Mouse (Mus musculus) myocyte (in vitro differentiated cells): ENCODE measurements around the gene Brd9. TPM values are rescaled to one million over a fixed set of nuclear protein-coding genes. Genes with fewer than 3 reads are reported as not detected.
A peak's percentile ranks its signal among the peaks of the same experiment; 100 is the strongest.

Experiments used
- H3K27me3 ChIP-seq: one replicate; pipeline ENCODE4 v1.6.1; 2011; ENCODE audit not compliant: control insufficient read depth, insufficient read depth, insufficient read length
- H3K36me3 ChIP-seq: one replicate; pipeline ENCODE4 v1.6.1; 2011; ENCODE audit not compliant: control insufficient read depth, insufficient read depth
- H3K4me2 ChIP-seq: one replicate; pipeline ENCODE4 v1.6.1; 2011; ENCODE audit warnings: low read depth, control low read depth
- H3K4me3 ChIP-seq: one replicate; pipeline ENCODE4 v1.5.1; 2011; ENCODE audit warnings: mild to moderate bottlenecking, control low read depth, moderate library complexity
- H3K79me2 ChIP-seq: one replicate; pipeline ENCODE4 v1.6.1; 2011; ENCODE audit not compliant: control insufficient read depth, insufficient read depth
- H3ac ChIP-seq: one replicate; pipeline ENCODE4 v1.6.1; 2011; ENCODE audit not compliant: control insufficient read depth, insufficient read length
- CEBPB ChIP-seq: IDR thresholded peaks from 2 replicates; pipeline ENCODE4 v1.6.1; 2011; ENCODE audit warnings: mild to moderate bottlenecking, moderate library complexity; ENCODE audit not compliant: poor library complexity, insufficient read depth, severe bottlenecking
- E2F4 ChIP-seq: IDR thresholded peaks from one replicate; pipeline ENCODE4 v1.6.1; 2011; ENCODE audit warnings: mild to moderate bottlenecking, control low read depth, moderate library complexity; ENCODE audit not compliant: insufficient read depth
- MAX ChIP-seq: IDR thresholded peaks from one replicate; pipeline ENCODE4 v1.6.1; 2011; ENCODE audit warnings: low read depth, mild to moderate bottlenecking, control low read depth
- MYOD1 ChIP-seq, 3 experiments: IDR thresholded peaks; one replicate each; pipeline ENCODE4 v1.6.1; 2011; ENCODE audit warnings: control low read depth in 2 of 3, low read depth in 2 of 3, mild to moderate bottlenecking in 2 of 3, moderate library complexity in 1 of 3; ENCODE audit not compliant: insufficient read length in 2 of 3, control insufficient read depth in 1 of 3
- MYOG ChIP-seq, 3 experiments: IDR thresholded peaks; one replicate each; pipeline ENCODE4 v1.6.1; 2011; ENCODE audit warnings: control low read depth in 2 of 3, low read depth in 2 of 3, mild to moderate bottlenecking in 2 of 3; ENCODE audit not compliant: insufficient read length in 2 of 3, control insufficient read depth in 1 of 3, insufficient read depth in 1 of 3
- POLR2A ChIP-seq: IDR thresholded peaks from one replicate; pipeline ENCODE4 v1.6.1; 2011; ENCODE audit warnings: low read depth, mild to moderate bottlenecking, control low read depth, moderate library complexity; ENCODE audit not compliant: insufficient read length
- POLR2AphosphoS2 ChIP-seq: IDR thresholded peaks from one replicate; pipeline ENCODE4 v1.6.1; 2011; ENCODE audit warnings: low read depth, control low read depth; ENCODE audit not compliant: insufficient read length
- REST ChIP-seq: IDR thresholded peaks from one replicate; pipeline ENCODE4 v1.6.1; 2011; ENCODE audit warnings: mild to moderate bottlenecking, control low read depth, moderate library complexity; ENCODE audit not compliant: insufficient read depth, insufficient read length
- SRF ChIP-seq: IDR thresholded peaks from one replicate; pipeline ENCODE4 v1.6.1; 2011; ENCODE audit warnings: low read depth; ENCODE audit not compliant: control insufficient read depth, insufficient read length
- TCF12 ChIP-seq: IDR thresholded peaks from one replicate; pipeline ENCODE4 v1.6.1; 2011; ENCODE audit warnings: mild to moderate bottlenecking, control low read depth; ENCODE audit not compliant: poor library complexity, insufficient read depth, severe bottlenecking
- TCF3 ChIP-seq: IDR thresholded peaks from one replicate; pipeline ENCODE4 v1.6.1; 2011; ENCODE audit warnings: low read depth, control low read depth; ENCODE audit not compliant: insufficient read length
- USF1 ChIP-seq: IDR thresholded peaks from one replicate; pipeline ENCODE4 v1.6.1; 2011; ENCODE audit warnings: low read depth, mild to moderate bottlenecking, control low read depth, moderate library complexity
- polyA plus RNA-seq: library from polyadenylated mRNA; unstranded; fragments of >200 nt; fragmentation: generic; extraction: Trizol; gene quantifications from one replicate; pipeline ENCODE4 v1.2.1, GENCODE M21; 2012; ENCODE audit warnings: missing spikeins

The Brd9 gene
- polyA plus RNA-seq, 1 experiment = 15.8 TPM

GRCm38 (mm10) chr13:73960117-73960652 lies 22.6 kb downstream of the Brd9 start:
- no peaks in the 10 kb centered on the region for H3K79me2 ChIP-seq
- H3K4me2 ChIP-seq = no peak overlapping the region
- H3K27me3 ChIP-seq = no peaks in the 10 kb centered on the region
- H3ac ChIP-seq = no peak overlapping the region
- H3K4me3 ChIP-seq = no peak overlapping the region
- TF ChIP-seq POLR2AphosphoS2 (no peak), POLR2A (no peak), MYOG (IDR thresholded peaks at IDR 0.05; ENCODE audit: control insufficient read depth in 1 of 3, insufficient read depth in 1 of 3, insufficient read length in 2 of 3, low read depth in 2 of 3) (no peak), MAX (no peak), TCF3 (no peak), TCF12 (no peak), SRF (no peak), REST (no peak), USF1 (no peak), CEBPB (no peak), MYOD1 (IDR thresholded peaks at IDR 0.05; ENCODE audit: control insufficient read depth in 1 of 3, insufficient read length in 2 of 3, low read depth in 2 of 3) (no peak), E2F4 (no peak)
- peaks cover 15% of the 10 kb centered on the region for H3K36me3 ChIP-seq

- Histone ChIP-seq H3K4me2 (no peak overlapping the region), H3ac (no peak overlapping the region), H3K36me3 (peaks cover 15% of the 10 kb centered on the region), H3K4me3 (no peak overlapping the region), H3K79me2 (no peaks in the 10 kb centered on the region), H3K27me3 (no peaks in the 10 kb centered on the region)
- TF ChIP-seq USF1 = no peak
Observed at GRCm38 (mm10) chr13:73961177-73961576, 23.6 kb downstream of the Brd9 start.

GRCm38 (mm10) chr13:73963551-73963950 lies 25.9 kb downstream of the Brd9 start, which contains the start of gene Zdhhc11:
Zdhhc11 (plus strand) TSS chr13:73963851.
- Histone ChIP-seq H3K36me3 (peaks cover 6% of the 10 kb centered on the region), H3K4me2 (no peak within 1 kb of the TSS), H3K79me2 (no peaks in the 10 kb centered on the region), H3K27me3 (no peaks in the 10 kb centered on the region), H3ac (no peak within 1 kb of the TSS), H3K4me3 (no peak within 1 kb of the TSS)
- TF ChIP-seq POLR2A (no peak), E2F4 (no peak), CEBPB (no peak), MYOG (IDR thresholded peaks at IDR 0.05; ENCODE audit: control insufficient read depth in 1 of 3, insufficient read depth in 1 of 3, insufficient read length in 2 of 3, low read depth in 2 of 3) (no peak), SRF (no peak), MAX (no peak), POLR2AphosphoS2 (no peak)

- H3K27me3 ChIP-seq = no peaks in the 10 kb centered on the region
- no peaks in the 10 kb centered on the region for H3K36me3 ChIP-seq
- H3K4me2 ChIP-seq = peak overlapping the region; percentile 9
- H3K4me3 ChIP-seq = no peak overlapping the region
- TF ChIP-seq E2F4 (no peak), MYOD1 (IDR thresholded peaks at IDR 0.05; ENCODE audit: control insufficient read depth in 1 of 3, insufficient read length in 2 of 3, low read depth in 2 of 3) (no peak), USF1 (no peak), TCF12 (no peak), POLR2A (no peak), SRF (no peak), TCF3 (no peak), POLR2AphosphoS2 (no peak)
- H3ac ChIP-seq = no peak overlapping the region
- no peaks in the 10 kb centered on the region for H3K79me2 ChIP-seq
Observed at GRCm38 (mm10) chr13:73970545-73971448, 33.2 kb downstream of the Brd9 start.

- TF ChIP-seq E2F4 (no peak), CEBPB (no peak), MYOG (IDR thresholded peaks at IDR 0.05; ENCODE audit: control insufficient read depth in 1 of 3, insufficient read depth in 1 of 3, insufficient read length in 2 of 3, low read depth in 2 of 3) (no peak), TCF12 (no peak), MAX (no peak), USF1 (no peak)
- no peak overlapping the region for H3K4me2 ChIP-seq
- no peak overlapping the region for H3K4me3 ChIP-seq
- no peaks in the 10 kb centered on the region for H3K79me2 ChIP-seq
- H3K27me3 ChIP-seq = no peaks in the 10 kb centered on the region
- H3ac ChIP-seq = no peak overlapping the region
- H3K36me3 ChIP-seq = no peaks in the 10 kb centered on the region
Observed at GRCm38 (mm10) chr13:73974523-73974922, 36.9 kb downstream of the Brd9 start.
